Mouse (Mus musculus): ENCODE data around the gene Gm3285. TPM values are rescaled to one million over a fixed set of nuclear protein-coding genes. Genes with fewer than 3 reads are reported as not detected.

Gm3285 gene
- polyA plus RNA-seq, 1 experiment = not detected

DNA sequence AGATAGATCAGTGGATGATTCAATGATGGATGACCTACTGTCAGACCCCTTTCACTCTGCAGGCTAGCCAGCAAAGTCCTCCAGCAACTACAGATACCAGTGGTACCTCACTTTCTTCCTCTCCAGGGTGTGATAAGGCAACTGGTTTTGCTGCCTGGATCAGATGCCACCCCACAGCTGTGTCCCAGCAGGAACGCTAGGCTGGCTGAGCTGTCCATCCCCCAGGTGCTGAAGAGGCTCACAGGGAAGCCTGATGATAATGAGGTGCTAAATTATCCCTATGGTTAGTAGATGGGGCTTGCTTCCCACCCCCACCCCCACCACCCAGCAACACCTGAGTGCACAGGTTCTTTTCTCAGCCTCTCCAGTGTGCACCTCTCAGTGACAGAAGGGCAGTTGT lies 5.8 kb downstream of the Gm3285 start:
- TF ChIP-seq CTCF (IDR thresholded peaks at IDR 0.05; ENCODE audit: extremely low read depth, insufficient read length, insufficient replicate concordance, low read depth, low read length) (no peak), POLR2A (IDR thresholded peaks at IDR 0.05; ENCODE audit: low read depth, low read length) (no peak)
- Histone ChIP-seq H3K27ac (ENCODE audit: insufficient read depth, low read depth, low read length) (no peak overlapping the region), H3K36me3 (ENCODE audit: control insufficient read depth, insufficient read depth, low read length) (no peaks in the 10 kb centered on the region), H3K4me3 (ENCODE audit: low read depth, low read length) (no peak overlapping the region), H3K27me3 (ENCODE audit: control insufficient read depth, insufficient read depth, low read length) (no peaks in the 10 kb centered on the region), H3K4me1 (ENCODE audit: control insufficient read depth, insufficient read depth, insufficient read length, low read length) (peaks cover 2% of the 10 kb centered on the region)
- WGBS = 35% methylated on average over 1 of the region's 1 CpGs

DNA sequence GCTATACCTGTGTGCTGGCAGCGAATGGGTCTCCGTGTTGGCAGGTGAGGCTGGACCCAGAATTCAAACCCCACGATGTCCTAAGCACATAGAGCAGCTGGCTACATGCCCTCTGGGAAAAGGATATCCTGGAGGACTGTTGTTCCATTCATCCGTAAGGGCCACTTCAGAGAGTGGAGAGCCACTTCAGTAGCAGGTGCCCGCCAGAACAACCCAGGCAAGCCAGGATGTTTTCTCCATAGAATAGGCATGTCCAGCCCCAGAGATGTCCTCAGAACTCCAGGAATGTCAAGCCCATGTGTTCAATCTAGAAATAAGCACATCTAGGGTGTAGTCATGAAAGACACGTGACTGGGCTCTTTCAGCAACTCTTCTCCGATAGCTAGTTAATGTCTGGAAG lies 7.9 kb downstream of the Gm3285 start:
- WGBS = 85% methylated on average over 7 of the region's 7 CpGs

DNA sequence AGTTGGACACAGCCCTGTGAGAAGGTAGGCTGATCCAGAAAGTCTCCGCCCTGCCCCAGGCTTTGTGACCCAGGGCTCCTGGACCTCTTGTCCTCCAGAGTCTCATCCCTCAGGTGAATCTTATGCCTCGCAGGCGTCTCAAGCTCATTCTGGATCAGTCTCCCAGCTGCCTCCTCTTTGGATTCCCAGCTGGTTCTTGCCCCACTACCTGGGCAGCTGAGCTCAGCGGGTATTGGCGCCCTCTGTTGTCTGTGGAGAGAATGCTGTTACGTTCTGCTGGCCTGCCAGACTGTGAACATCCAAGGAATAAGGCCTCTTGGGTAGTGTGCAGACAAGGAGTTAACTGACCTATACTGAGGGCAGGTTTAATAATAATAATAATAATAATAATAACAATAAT lies 17.2 kb downstream of the Gm3285 start:
- no peaks in the 10 kb centered on the region for H3K36me3 ChIP-seq (ENCODE audit: control insufficient read depth, insufficient read depth, low read length)
- no peak overlapping the region for H3K27ac ChIP-seq (ENCODE audit: insufficient read depth, low read depth, low read length)
- no peak overlapping the region for H3K4me3 ChIP-seq (ENCODE audit: low read depth, low read length)
- no peaks in the 10 kb centered on the region for H3K4me1 ChIP-seq (ENCODE audit: control insufficient read depth, insufficient read depth, insufficient read length, low read length)
- WGBS = 63% methylated on average over 6 of the region's 6 CpGs
- peak; percentile 25; the same call in 1 of the 2 replicates for TF ChIP-seq CTCF (IDR thresholded peaks at IDR 0.05; ENCODE audit: extremely low read depth, insufficient read length, insufficient replicate concordance, low read depth, low read length)
- TF ChIP-seq POLR2A (IDR thresholded peaks at IDR 0.05; ENCODE audit: low read depth, low read length) = no peak
- H3K27me3 ChIP-seq (ENCODE audit: control insufficient read depth, insufficient read depth, low read length) = no peaks in the 10 kb centered on the region

More for the DNA sequence above, 7.9 kb downstream of the Gm3285 start:
- Histone ChIP-seq H3K27ac (ENCODE audit: insufficient read depth, low read depth, low read length) (no peak overlapping the region), H3K4me3 (ENCODE audit: low read depth, low read length) (no peak overlapping the region), H3K4me1 (ENCODE audit: control insufficient read depth, insufficient read depth, insufficient read length, low read length) (peaks cover under 1% of the 10 kb centered on the region), H3K36me3 (ENCODE audit: control insufficient read depth, insufficient read depth, low read length) (no peaks in the 10 kb centered on the region), H3K27me3 (ENCODE audit: control insufficient read depth, insufficient read depth, low read length) (no peaks in the 10 kb centered on the region)
- TF ChIP-seq POLR2A (IDR thresholded peaks at IDR 0.05; ENCODE audit: low read depth, low read length) (no peak), CTCF (IDR thresholded peaks at IDR 0.05; ENCODE audit: extremely low read depth, insufficient read length, insufficient replicate concordance, low read depth, low read length) (no peak)

DNA sequence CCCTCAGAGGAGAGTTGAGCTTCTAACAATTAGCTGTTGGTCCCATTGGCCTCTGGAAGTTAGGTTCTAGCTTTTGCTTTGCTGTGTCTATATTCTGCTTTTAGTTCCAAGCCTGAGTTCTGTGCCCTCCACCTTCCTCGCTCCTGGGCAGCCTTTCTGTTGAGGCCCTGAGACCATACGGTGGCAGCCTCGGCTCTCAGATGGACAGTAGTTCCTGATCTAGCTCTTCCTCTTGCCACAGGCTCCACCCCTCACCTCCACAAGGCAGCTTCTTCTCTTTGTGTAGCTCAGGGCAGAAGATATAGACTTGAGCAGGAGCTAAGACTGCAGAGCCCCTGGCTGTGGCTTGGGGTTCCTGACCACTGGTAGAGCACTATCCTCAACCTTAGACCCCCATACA lies 18.5 kb downstream of the Gm3285 start:
- 55% methylated on average over 3 of the region's 3 CpGs for WGBS
- Histone ChIP-seq H3K4me3 (ENCODE audit: low read depth, low read length) (no peak overlapping the region), H3K27me3 (ENCODE audit: control insufficient read depth, insufficient read depth, low read length) (no peaks in the 10 kb centered on the region), H3K27ac (ENCODE audit: insufficient read depth, low read depth, low read length) (no peak overlapping the region), H3K36me3 (ENCODE audit: control insufficient read depth, insufficient read depth, low read length) (no peaks in the 10 kb centered on the region), H3K4me1 (ENCODE audit: control insufficient read depth, insufficient read depth, insufficient read length, low read length) (no peaks in the 10 kb centered on the region)
- TF ChIP-seq CTCF (IDR thresholded peaks at IDR 0.05; ENCODE audit: extremely low read depth, insufficient read length, insufficient replicate concordance, low read depth, low read length) (no peak), POLR2A (IDR thresholded peaks at IDR 0.05; ENCODE audit: low read depth, low read length) (no peak)

DNA sequence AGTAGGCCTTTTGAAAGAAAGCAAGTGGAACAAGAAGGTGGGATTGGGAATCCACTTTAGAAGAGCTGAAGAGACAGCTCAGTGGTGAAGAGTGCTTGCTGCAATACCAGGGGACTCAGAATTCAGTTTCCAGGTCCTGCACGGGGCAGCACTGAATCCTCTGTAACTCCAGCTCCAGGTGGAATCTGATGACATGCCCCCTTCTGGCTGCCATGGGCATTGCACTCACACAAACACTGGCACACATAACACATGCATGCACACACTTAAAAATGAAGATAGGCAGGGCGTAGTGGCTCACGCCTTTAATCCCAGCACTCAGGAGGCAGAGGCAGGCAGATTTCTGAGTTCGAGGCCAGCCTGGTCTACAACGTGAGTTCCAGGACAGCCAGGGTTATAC lies 20.8 kb downstream of the Gm3285 start:
- Histone ChIP-seq H3K27ac (ENCODE audit: insufficient read depth, low read depth, low read length) (no peak overlapping the region), H3K4me1 (ENCODE audit: control insufficient read depth, insufficient read depth, insufficient read length, low read length) (no peaks in the 10 kb centered on the region), H3K4me3 (ENCODE audit: low read depth, low read length) (no peak overlapping the region), H3K36me3 (ENCODE audit: control insufficient read depth, insufficient read depth, low read length) (no peaks in the 10 kb centered on the region), H3K27me3 (ENCODE audit: control insufficient read depth, insufficient read depth, low read length) (no peaks in the 10 kb centered on the region)
- WGBS = 83% methylated on average over 5 of the region's 5 CpGs
- TF ChIP-seq CTCF (IDR thresholded peaks at IDR 0.05; ENCODE audit: extremely low read depth, insufficient read length, insufficient replicate concordance, low read depth, low read length) (no peak), POLR2A (IDR thresholded peaks at IDR 0.05; ENCODE audit: low read depth, low read length) (no peak)

DNA sequence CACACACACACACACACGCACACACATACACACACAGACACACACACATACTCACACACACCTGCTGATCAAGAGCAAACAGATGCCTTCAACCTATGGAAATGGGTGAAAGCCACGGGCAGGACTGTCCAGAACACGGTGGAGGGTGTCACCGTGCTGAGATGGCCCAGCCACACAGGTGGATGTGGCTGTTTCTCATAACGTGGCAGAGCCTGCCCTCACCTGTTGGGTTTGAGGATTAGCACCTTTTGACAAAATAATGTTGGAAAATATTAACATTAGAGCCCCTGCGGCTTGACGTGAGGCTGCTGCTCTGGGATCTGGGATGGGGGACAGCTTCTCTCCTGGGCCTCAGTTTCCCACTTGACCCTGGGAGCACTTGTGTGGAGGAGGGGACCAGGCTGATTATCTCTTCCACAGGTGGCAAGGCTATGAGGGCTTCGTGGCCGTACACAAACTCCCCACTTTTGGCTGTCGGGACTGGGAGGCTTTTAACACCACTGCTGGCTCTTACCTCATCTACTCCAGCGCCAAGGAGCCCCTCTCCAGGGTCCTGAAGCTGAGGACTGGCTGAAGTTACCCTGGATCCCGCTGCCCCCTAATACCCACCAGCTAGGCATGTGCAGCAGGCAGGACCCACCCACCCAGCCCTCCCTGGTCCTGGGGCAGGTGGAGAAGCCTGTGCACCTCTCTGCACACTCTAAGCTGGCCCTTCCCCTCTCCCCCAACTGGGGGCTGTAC lies 24.4 kb downstream of the Gm3285 start:
- Histone ChIP-seq H3K27ac (ENCODE audit: insufficient read depth, low read depth, low read length) (no peak overlapping the region), H3K27me3 (ENCODE audit: control insufficient read depth, insufficient read depth, low read length) (no peaks in the 10 kb centered on the region), H3K4me1 (ENCODE audit: control insufficient read depth, insufficient read depth, insufficient read length, low read length) (no peaks in the 10 kb centered on the region), H3K36me3 (ENCODE audit: control insufficient read depth, insufficient read depth, low read length) (no peaks in the 10 kb centered on the region), H3K4me3 (ENCODE audit: low read depth, low read length) (no peak overlapping the region)
- WGBS = 38% methylated on average over 12 of the region's 12 CpGs
- no peak for TF ChIP-seq POLR2A (IDR thresholded peaks at IDR 0.05; ENCODE audit: low read depth, low read length)
- TF ChIP-seq CTCF (IDR thresholded peaks at IDR 0.05; ENCODE audit: extremely low read depth, insufficient read length, insufficient replicate concordance, low read depth, low read length) = 0 out of 2 replicates have a peak, but pooled peaks have one; percentile 7

DNA sequence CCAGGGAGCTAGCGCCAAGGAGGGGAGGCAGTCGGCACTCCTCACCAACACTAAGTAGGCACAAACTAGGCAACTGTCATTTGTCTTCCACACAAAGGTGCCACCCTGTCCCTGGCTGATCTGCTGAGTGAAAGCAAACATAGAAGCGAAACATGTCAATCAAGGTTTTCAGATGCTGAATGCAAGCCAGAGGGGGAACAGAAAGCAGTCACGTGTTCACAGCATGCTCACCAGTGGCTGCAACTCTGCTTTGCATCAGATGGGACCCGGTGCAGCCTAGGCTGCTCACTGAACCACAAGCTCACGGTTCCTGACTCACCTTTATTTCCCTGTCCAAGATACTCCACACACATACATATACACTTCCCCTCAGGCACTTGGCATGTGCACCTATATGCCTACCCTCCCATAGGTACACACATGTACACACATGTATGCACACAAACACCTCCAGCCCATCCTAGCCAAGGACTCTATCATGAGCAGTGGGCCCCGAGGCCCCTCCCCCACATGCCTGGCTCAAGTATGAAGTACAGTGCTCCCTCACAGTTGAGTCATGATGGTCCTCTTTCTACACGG lies 29.3 kb downstream of the Gm3285 start:
- no peaks in the 10 kb centered on the region for H3K4me1 ChIP-seq (ENCODE audit: control insufficient read depth, insufficient read depth, insufficient read length, low read length)
- no peak overlapping the region for H3K4me3 ChIP-seq (ENCODE audit: low read depth, low read length)
- no peaks in the 10 kb centered on the region for H3K36me3 ChIP-seq (ENCODE audit: control insufficient read depth, insufficient read depth, low read length)
- no peak for TF ChIP-seq CTCF (IDR thresholded peaks at IDR 0.05; ENCODE audit: extremely low read depth, insufficient read length, insufficient replicate concordance, low read depth, low read length)
- no peak for TF ChIP-seq POLR2A (IDR thresholded peaks at IDR 0.05; ENCODE audit: low read depth, low read length)
- no peak overlapping the region for H3K27ac ChIP-seq (ENCODE audit: insufficient read depth, low read depth, low read length)
- 74% methylated on average over 8 of the region's 8 CpGs for WGBS
- H3K27me3 ChIP-seq (ENCODE audit: control insufficient read depth, insufficient read depth, low read length) = no peaks in the 10 kb centered on the region
